Mouse (Mus musculus): ENCODE results near the gene Zfp672. TPM values are rescaled to one million over a fixed set of nuclear protein-coding genes. Genes with fewer than 3 reads are reported as not detected.
"Not testable (repeated sequence)": the region's sequence is repeated elsewhere in the genome, so short reads cannot be mapped to it uniquely, and the experiment has no call there.

Gene Zfp672
- polyA plus RNA-seq, 1 experiment from 2014 or later, result 40.6 TPM

DNA sequence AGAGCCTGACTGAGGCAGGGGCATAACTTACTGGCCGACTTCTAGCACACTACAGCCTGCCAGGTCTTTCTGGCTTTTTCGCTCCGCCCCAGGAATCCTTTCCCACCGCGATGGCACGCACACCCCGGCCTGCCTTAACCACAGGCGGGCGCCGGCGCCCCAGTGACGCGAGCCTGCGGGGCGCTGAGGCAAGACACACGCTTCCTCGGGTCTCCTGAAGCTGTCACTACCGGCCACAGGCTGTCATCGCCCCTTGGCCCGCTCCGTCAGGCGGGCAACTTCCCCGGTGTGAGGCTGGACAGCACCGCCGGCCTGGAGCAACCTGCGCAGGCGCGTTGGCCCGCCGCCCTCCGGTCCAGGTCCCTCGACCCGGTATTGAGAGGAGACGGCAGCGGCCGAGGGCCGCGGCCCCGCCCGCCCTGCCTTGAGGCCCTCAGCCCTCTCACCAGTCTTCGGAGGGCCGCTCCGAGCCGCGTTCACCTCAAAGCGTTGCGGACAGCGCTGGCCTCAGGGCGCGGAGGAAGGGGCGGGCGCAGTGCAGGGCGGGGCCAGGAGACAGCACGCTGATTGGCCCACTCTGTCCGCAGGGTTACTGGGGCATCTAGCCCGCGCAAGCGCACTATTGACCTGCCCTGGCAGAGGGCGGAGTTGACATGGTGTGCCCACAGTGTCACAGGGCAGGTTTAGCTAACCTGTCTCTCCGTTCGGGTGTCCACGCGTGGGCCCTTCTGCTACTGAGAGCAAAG is 7.1 kb downstream of the Zfp672 start:
- peak overlapping the region; percentile 70 for H3K4me2 ChIP-seq
- H3K27ac ChIP-seq, result peak overlapping the region; percentile 97
- H3K4me3 ChIP-seq, result peak overlapping the region; percentile 76
- 0 out of 2 replicates have a peak, but pooled peaks cover 8% of the 10 kb centered on the region for H3K36me3 ChIP-seq (replicated peaks)
- under 1% methylated on average over 63 of the region's 63 CpGs for WGBS
- H3K4me1 ChIP-seq, result peaks cover 26% of the 10 kb centered on the region
- H3K9ac ChIP-seq, result peak overlapping the region; percentile 93
- H3K9me3 ChIP-seq, result no peaks in the 10 kb centered on the region
- peak; percentile 98 for ATAC-seq (replicated peaks)
- no peaks in the 10 kb centered on the region for H3K27me3 ChIP-seq (replicated peaks)

- peaks cover 7% of the 10 kb centered on the region for H3K4me1 ChIP-seq
- H3K9me3 ChIP-seq, result no peaks in the 10 kb centered on the region
- H3K4me2 ChIP-seq, result no peak overlapping the region
- 69% methylated on average over 28 of the region's 28 CpGs for WGBS
- peak; percentile 57; the same call in 1 of the 2 replicates for ATAC-seq (replicated peaks)
- no peak overlapping the region for H3K4me3 ChIP-seq
- H3K9ac ChIP-seq, result no peak overlapping the region
- no peaks in the 10 kb centered on the region for H3K27me3 ChIP-seq (replicated peaks)
- H3K36me3 ChIP-seq (replicated peaks), result peaks cover 23% of the 10 kb centered on the region
- no peak overlapping the region for H3K27ac ChIP-seq
Measured at GRCm38 (mm10) chr11:58316768-58317390, 13.3 kb downstream of the Zfp672 start.

DNA sequence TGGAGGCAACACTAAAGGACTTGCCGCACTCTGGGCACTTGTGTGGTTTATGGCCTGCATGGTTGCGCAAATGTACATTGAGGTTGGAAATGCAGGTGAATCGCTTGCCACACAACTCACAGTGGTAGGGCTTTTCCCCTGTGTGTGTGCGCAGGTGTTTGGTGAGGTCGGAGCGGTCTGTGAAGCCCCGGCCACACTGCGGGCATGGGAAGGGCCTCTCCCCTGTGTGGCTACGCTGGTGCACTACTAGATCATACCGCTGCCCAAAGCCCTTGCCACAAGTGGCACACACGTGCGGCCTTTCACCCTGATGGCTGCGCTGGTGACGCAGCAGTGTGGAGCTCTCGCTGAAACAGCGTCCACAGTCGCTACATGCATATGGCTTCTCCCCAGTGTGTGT is 13.8 kb downstream of the Zfp672 start:
- H3K9me3 ChIP-seq, result no peaks in the 10 kb centered on the region
- ATAC-seq (replicated peaks), result peak; percentile 44
- WGBS, result 85% methylated on average over 17 of the region's 17 CpGs

GRCm38 (mm10) chr11:58315536-58316168 is 14.5 kb downstream of the Zfp672 start:
- Histone ChIP-seq H3K4me1 (no peaks in the 10 kb centered on the region), H3K9me3 (no peaks in the 10 kb centered on the region), H3K27ac (no peak overlapping the region), H3K36me3 (replicated peaks) (peaks cover 23% of the 10 kb centered on the region), H3K4me2 (no peak overlapping the region), H3K4me3 (no peak overlapping the region), H3K9ac (no peak overlapping the region), H3K27me3 (replicated peaks) (no peaks in the 10 kb centered on the region)
- WGBS, result 94% methylated on average over 5 of the region's 5 CpGs
- no peak for ATAC-seq (replicated peaks)

More for the DNA sequence above, 13.8 kb downstream of the Zfp672 start:
- Histone ChIP-seq H3K9ac (no peak overlapping the region), H3K27me3 (replicated peaks) (no peaks in the 10 kb centered on the region), H3K4me1 (peaks cover 2% of the 10 kb centered on the region), H3K4me3 (no peak overlapping the region), H3K4me2 (no peak overlapping the region), H3K36me3 (replicated peaks) (peaks cover 23% of the 10 kb centered on the region), H3K27ac (no peak overlapping the region)

DNA sequence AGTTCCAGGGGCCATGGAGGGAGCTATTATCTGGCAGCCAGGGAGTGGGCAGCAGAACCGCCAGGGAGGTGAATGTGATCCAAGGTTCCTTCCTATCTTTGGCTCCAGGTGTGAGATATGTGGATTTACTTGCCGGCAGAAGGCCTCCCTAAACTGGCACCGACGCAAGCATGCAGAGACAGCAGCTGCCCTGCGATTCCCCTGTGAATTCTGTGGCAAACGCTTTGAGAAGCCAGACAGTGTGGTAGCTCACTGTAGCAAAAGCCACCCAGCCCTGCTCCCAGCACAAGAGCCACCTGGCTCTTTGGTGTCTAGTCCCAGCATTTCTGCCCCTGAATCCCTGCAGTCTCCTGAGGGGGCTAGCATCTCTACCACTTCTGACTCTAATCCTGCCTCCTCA is 16.1 kb downstream of the Zfp672 start:
- H3K9ac ChIP-seq, result no peak overlapping the region
- no peaks in the 10 kb centered on the region for H3K4me1 ChIP-seq
- WGBS, result 86% methylated on average over 6 of the region's 6 CpGs
- no peak for ATAC-seq (replicated peaks)
- no peak overlapping the region for H3K4me2 ChIP-seq
- no peaks in the 10 kb centered on the region for H3K27me3 ChIP-seq (replicated peaks)
- H3K9me3 ChIP-seq, result no peaks in the 10 kb centered on the region
- H3K36me3 ChIP-seq (replicated peaks), result peaks cover 20% of the 10 kb centered on the region
- H3K4me3 ChIP-seq, result no peak overlapping the region
- H3K27ac ChIP-seq, result no peak overlapping the region

DNA sequence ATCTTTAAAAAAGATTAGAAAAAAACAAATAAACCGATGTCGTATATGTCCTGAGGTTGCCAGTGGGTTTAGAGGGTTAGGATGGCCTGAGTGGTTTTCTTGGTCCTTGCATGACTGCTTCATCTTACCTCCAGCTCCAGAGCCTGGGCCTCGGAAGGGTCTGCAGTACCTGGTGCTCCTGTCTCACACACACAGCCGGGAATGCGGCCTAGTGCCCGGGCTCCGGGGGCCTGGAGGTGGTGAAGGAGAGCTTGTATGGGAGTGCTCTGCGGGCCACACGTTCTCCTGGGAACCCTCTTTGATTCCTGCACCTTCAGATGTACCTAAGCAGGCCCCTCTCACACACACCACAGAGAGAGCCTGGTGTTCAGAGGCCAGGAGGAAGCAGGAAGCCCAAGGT is 21.5 kb downstream of the Zfp672 start:
- H3K4me2 ChIP-seq, result no peak overlapping the region
- H3K9ac ChIP-seq, result no peak overlapping the region
- no peak overlapping the region for H3K4me3 ChIP-seq
- H3K4me1 ChIP-seq, result peaks cover 22% of the 10 kb centered on the region
- H3K27me3 ChIP-seq (replicated peaks), result 0 out of 2 replicates have a peak, but pooled peaks cover 3% of the 10 kb centered on the region
- H3K27ac ChIP-seq, result no peak overlapping the region
- 93% methylated on average over 9 of the region's 9 CpGs for WGBS
- H3K9me3 ChIP-seq, result no peaks in the 10 kb centered on the region
- H3K36me3 ChIP-seq (replicated peaks), result no peaks in the 10 kb centered on the region
- no peak for ATAC-seq (replicated peaks)

DNA sequence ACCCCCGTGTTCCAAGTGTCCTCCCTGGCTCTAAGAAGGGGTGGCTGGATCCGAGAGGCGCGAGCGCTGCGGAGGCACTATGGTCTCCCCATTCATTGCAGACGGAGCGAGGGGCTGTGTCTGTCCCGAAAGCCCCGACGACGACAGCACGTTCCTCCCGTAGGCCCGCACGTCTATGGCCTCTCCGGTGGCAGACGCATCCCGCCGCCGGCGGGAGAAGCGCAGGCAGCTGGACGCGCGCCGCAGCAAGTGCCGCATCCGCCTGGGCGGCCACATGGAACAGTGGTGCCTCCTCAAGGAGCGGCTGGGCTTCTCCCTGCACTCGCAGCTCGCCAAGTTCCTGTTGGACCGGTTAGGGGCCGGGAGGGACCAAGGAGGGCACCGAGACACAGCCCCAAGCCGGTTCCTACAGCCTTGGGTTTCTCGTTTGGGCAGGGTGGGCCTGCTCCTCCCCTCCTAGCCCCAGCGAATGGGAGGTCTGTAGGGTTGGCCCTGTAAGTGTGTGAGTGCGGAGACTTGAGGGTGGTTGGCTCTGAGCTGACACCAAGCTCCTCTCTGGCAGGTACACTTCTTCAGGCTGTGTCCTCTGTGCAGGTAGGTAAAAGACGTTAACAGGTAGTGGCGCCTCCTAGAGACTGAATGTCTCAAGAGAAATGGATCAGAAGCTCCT is 22.6 kb downstream of the Zfp672 start:
- H3K4me2 ChIP-seq, result peak overlapping the region; percentile 98
- H3K4me1 ChIP-seq, result peaks cover 25% of the 10 kb centered on the region
- ATAC-seq (replicated peaks), result peak; percentile 35
- no peaks in the 10 kb centered on the region for H3K36me3 ChIP-seq (replicated peaks)
- WGBS, result under 1% methylated on average over 42 of the region's 42 CpGs
- H3K27ac ChIP-seq, result peak overlapping the region; percentile 80
- 0 out of 2 replicates have a peak, but pooled peaks cover 3% of the 10 kb centered on the region for H3K27me3 ChIP-seq (replicated peaks)
- H3K9me3 ChIP-seq, result no peaks in the 10 kb centered on the region
- peak overlapping the region; percentile 59 for H3K4me3 ChIP-seq
- peak overlapping the region; percentile 71 for H3K9ac ChIP-seq

DNA sequence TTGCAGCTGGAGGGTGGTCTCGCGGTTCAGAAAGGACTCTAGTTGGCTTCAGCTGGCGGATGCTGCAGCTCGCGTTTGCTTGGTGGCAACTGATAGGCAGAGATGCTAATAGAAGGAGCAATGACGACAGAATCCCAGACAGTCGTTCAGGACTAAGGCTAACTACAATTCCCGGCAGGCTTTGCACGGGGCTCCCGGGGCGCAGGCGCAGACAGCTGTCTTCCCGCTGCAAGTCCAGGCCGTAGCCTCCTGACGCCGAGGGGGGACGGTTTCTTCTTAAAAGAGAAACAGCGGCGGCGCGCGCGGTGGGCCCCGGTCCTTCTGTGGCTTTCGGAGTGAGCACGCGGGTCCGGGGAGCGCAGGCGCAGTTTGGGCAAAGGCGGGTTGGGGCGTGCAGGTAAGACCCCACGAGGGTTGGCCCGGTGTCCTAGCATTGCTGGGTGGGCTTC is 23.3 kb downstream of the Zfp672 start, which contains the start of gene Zfp692:
Gene Zfp692 (plus strand): TSS at position 210 of the 449 bp plus-strand sequence.
- peak within 1 kb of the TSS; percentile 98 for H3K4me2 ChIP-seq
- peak within 1 kb of the TSS; percentile 80 for H3K27ac ChIP-seq
- H3K9me3 ChIP-seq, result no peaks in the 10 kb centered on the region
- peak within 1 kb of the TSS; percentile 59 for H3K4me3 ChIP-seq
- no peaks in the 10 kb centered on the region for H3K36me3 ChIP-seq (replicated peaks)
- peak within 1 kb of the TSS; percentile 71 for H3K9ac ChIP-seq
- ATAC-seq (replicated peaks), result peak; percentile 87
- WGBS, result under 1% methylated on average over 34 of the region's 34 CpGs
- H3K4me1 ChIP-seq, result peaks cover 25% of the 10 kb centered on the region
- H3K27me3 ChIP-seq (replicated peaks), result 0 out of 2 replicates have a peak, but pooled peaks cover 3% of the 10 kb centered on the region

DNA sequence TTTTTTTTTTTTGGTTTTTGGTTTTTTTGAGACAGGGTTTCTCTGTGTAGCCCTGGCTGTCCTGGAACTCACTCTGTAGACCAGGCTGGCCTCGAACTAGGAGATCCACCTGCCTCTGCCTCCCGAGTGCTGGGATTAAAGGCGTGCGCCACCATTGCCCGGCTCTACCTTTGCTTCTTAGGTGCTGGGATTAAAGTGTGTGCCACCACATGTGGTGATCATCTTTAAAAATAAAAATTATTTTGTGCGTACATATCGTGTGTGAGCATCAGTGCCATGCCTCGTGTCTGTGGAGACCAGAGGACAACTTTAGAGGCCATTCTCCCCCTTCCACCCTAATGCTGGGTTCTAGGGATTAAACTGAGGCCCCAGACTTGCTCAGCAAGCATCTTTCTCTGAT is 24.8 kb downstream of the Zfp672 start:
- not testable (repeated sequence) for H3K27ac ChIP-seq; ATAC-seq (replicated peaks); H3K4me3 ChIP-seq; H3K4me2 ChIP-seq; H3K27me3 ChIP-seq (replicated peaks); H3K9me3 ChIP-seq; H3K36me3 ChIP-seq (replicated peaks); H3K9ac ChIP-seq
- WGBS, result 92% methylated on average over 8 of the region's 8 CpGs
- peaks cover 25% of the 10 kb centered on the region for H3K4me1 ChIP-seq

- Histone ChIP-seq H3K4me3 (peak overlapping the region; percentile 23), H3K9me3 (no peaks in the 10 kb centered on the region), H3K27me3 (replicated peaks) (0 out of 2 replicates have a peak, but pooled peaks cover under 1% of the 10 kb centered on the region), H3K9ac (no peak overlapping the region; the same call in 1 of the 2 replicates), H3K4me1 (peaks cover 25% of the 10 kb centered on the region), H3K27ac (no peak overlapping the region), H3K36me3 (replicated peaks) (no peaks in the 10 kb centered on the region), H3K4me2 (peak overlapping the region; percentile 78)
- 9% methylated on average over 7 of the region's 7 CpGs for WGBS
- ATAC-seq (replicated peaks), result no peak
Measured at GRCm38 (mm10) chr11:58303594-58303993, 26.5 kb downstream of the Zfp672 start.

DNA sequence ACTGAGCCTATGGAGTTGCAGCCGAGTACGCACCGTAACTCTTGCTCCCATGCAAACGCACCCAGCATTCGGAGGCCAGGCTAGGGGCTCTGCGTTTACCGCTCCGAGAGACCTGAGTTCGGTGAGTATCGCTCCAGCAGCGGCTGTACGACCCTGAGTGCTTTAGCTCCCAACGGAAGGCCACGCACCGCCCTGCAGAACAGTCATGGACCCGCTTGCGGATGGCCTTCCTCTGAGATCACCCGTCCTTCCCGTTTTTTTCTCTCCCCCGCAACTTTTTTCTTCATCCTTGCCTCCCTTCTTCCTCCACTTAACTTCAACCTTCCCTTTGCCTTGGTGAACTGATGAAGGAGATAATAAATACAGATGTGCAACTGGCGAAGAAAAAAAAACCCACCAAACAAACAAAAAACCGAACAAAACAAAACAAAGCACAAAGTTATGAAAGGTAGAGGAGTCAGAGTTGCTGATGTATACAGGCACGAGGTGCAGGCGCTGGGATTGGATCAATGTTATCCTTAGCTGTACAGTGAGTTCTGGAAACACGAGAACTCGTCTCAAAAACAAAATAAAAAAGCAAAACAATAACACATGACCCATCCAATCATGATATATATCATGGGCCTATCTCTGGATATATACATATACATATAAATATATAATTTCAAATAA is 27.2 kb downstream of the Zfp672 start:
- peak; percentile 37 for ATAC-seq (replicated peaks)
- Histone ChIP-seq H3K27me3 (replicated peaks) (no peaks in the 10 kb centered on the region), H3K4me3 (peak overlapping the region; percentile 77), H3K4me2 (peak overlapping the region; percentile 78), H3K36me3 (replicated peaks) (no peaks in the 10 kb centered on the region), H3K9me3 (no peaks in the 10 kb centered on the region), H3K27ac (peak overlapping the region; percentile 86), H3K4me1 (peaks cover 22% of the 10 kb centered on the region), H3K9ac (peak overlapping the region; percentile 46)
- WGBS, result under 1% methylated on average over 26 of the region's 26 CpGs
